17 mouse cellular contexts compared by ENCODE assay signal in genomic region chr11:24377530-24377929, GRCm38 (mm10).
"Had no signal": no experiment of that assay in that cellular context is flagged by ENCODE, and none has a peak within 500 bp of the region (broad histone marks: within the 10 kb centered on the region; RNA-seq: fewer than 3 reads in every experiment).

No protein-coding gene starts in this region.

- H3K9me3 ChIP-seq: megakaryocyte, embryonic 14.5 days; midbrain, embryonic 13.5 days; neural tube, embryonic 13.5 days; neural tube, embryonic 15.5 days; stomach, embryonic 15.5 days had no signal

- H3K36me3 ChIP-seq: midbrain, embryonic 13.5 days; neural tube, embryonic 13.5 days; neural tube, embryonic 15.5 days; stomach, embryonic 15.5 days had no signal

- H3K27me3 ChIP-seq: megakaryocyte, embryonic 14.5 days; midbrain, embryonic 13.5 days; neural tube, embryonic 13.5 days; neural tube, embryonic 15.5 days; stomach, embryonic 15.5 days had no signal

- H3K27ac ChIP-seq: liver, embryonic 14.5 days; midbrain, embryonic 13.5 days; neural tube, embryonic 13.5 days; neural tube, embryonic 15.5 days; stomach, embryonic 15.5 days; stomach, postnatal 0 days had no signal

- DNase-seq: lung, adult 18-20 months; lung, embryonic 14.5 days; lung, postnatal 10 days; lung, postnatal 4 days; right cerebral cortex, postnatal 14 days; thymus, adult 2 months; thymus, postnatal 25 days; thymus, postnatal 4 days had no signal

- ATAC-seq: midbrain, embryonic 13.5 days; midbrain, embryonic 16.5 days had no signal

- H3K4me3 ChIP-seq: megakaryocyte, embryonic 14.5 days; midbrain, embryonic 13.5 days; myocyte; neural tube, embryonic 13.5 days; neural tube, embryonic 15.5 days; stomach, embryonic 15.5 days had no signal

- H3K4me1 ChIP-seq: stomach, embryonic 15.5 days had no signal
